Mouse (Mus musculus) liver, embryonic 16.5 days (tissue): Measurements from ENCODE around the gene Cyp27b1. TPM values are rescaled to one million over a fixed set of nuclear protein-coding genes. Genes with fewer than 3 reads are reported as not detected.

Experiments used
- ATAC-seq: fragments of 200-750 bp; cut with Nextera tagmentation; 2 replicates; pipeline ENCODE4 v1.8.0; 2017; ENCODE audit warnings: low read depth, mild to moderate bottlenecking, moderate number of reproducible peaks, moderate library complexity
- H3K27ac ChIP-seq: fragments of 300-500 bp; sonication (generic); 2 replicates; pipeline ENCODE4 v1.5.1; 2014; ENCODE audit warnings: mild to moderate bottlenecking, low read length
- H3K27me3 ChIP-seq: fragments of 300-500 bp; sonication (generic); 2 replicates; pipeline ENCODE4 v1.6.1; 2014; ENCODE audit warnings: low read depth, low read length, mixed read lengths; ENCODE audit not compliant: control insufficient read depth, insufficient read depth
- H3K36me3 ChIP-seq: fragments of 300-500 bp; sonication (generic); 2 replicates; pipeline ENCODE4 v1.6.1; 2014; ENCODE audit warnings: mild to moderate bottlenecking; ENCODE audit not compliant: control insufficient read depth, insufficient read depth
- H3K4me1 ChIP-seq: fragments of 300-500 bp; sonication (generic); 2 replicates; pipeline ENCODE4 v1.6.1; 2014; ENCODE audit warnings: low read depth, low read length, mixed read lengths; ENCODE audit not compliant: control insufficient read depth
- H3K4me2 ChIP-seq: fragments of 300-500 bp; sonication (generic); 2 replicates; pipeline ENCODE4 v1.6.1; 2014; ENCODE audit warnings: low read depth, low read length, mixed read lengths
- H3K4me3 ChIP-seq: fragments of 300-500 bp; sonication (generic); 2 replicates; pipeline ENCODE4 v1.5.1; 2014; ENCODE audit warnings: low read depth, mild to moderate bottlenecking, low read length
- H3K9ac ChIP-seq: fragments of 300-500 bp; sonication (generic); 2 replicates; pipeline ENCODE4 v1.6.1; 2014; ENCODE audit warnings: low read depth, low read length
- H3K9me3 ChIP-seq: fragments of 300-500 bp; sonication (generic); replicated peaks from 2 replicates; pipeline ENCODE4 v1.6.1; 2016; ENCODE audit warnings: low read length; ENCODE audit not compliant: control insufficient read depth
- WGBS: fragments of 180-500 bp; shearing (Covaris S2); extraction: QIAGEN DNeasy Blood & Tissue Kit; methylation state at CpG from one replicate; pipeline ENCODE4 v1.1.7; 2014; ENCODE audit not compliant: insufficient replicate concordance; 5-methylcytosine and 5-hydroxymethylcytosine counted together
- polyA plus RNA-seq: library from polyadenylated mRNA; unstranded; fragments of >200 nt; fragmentation: Nextera tagmentation; extraction: Ambion mirVana; gene quantifications from 2 replicates; pipeline ENCODE4 v1.2.1, GENCODE M21; 2015

Cyp27b1 gene
- polyA plus RNA-seq, 1 experiment from 2014 or later, result 0.04 TPM

- Histone ChIP-seq H3K36me3 (no peaks in the 10 kb centered on the region), H3K4me2 (no peak overlapping the region), H3K4me1 (no peaks in the 10 kb centered on the region), H3K9me3 (no peaks in the 10 kb centered on the region), H3K27ac (no peak overlapping the region), H3K9ac (no peak overlapping the region), H3K27me3 (no peaks in the 10 kb centered on the region), H3K4me3 (no peak overlapping the region)
- 73% methylated on average over 16 of the region's 16 CpGs for WGBS
- ATAC-seq, result no peak
Observed at GRCm38 (mm10) chr10:127018422-127018821, 29.6 kb upstream of the Cyp27b1 start.

- WGBS, result 5% methylated on average over 56 of the region's 56 CpGs
- Histone ChIP-seq H3K27ac (peak within 1 kb of the TSS; percentile 46; the same call in 1 of the 2 replicates), H3K9ac (peak within 1 kb of the TSS; percentile 86), H3K4me2 (peak within 1 kb of the TSS; percentile 97), H3K9me3 (no peaks in the 10 kb centered on the region), H3K27me3 (no peaks in the 10 kb centered on the region), H3K36me3 (peaks cover 14% of the 10 kb centered on the region), H3K4me1 (peaks cover 6% of the 10 kb centered on the region; the same call in 1 of the 2 replicates), H3K4me3 (peak within 1 kb of the TSS; percentile 89)
- ATAC-seq, result peak; percentile 89
Observed at GRCm38 (mm10) chr10:127030336-127031296, 17.4 kb upstream of the Cyp27b1 start, which contains the start of gene Tsfm. TSS of gene Tsfm (minus strand) at chr10:127030840.

GRCm38 (mm10) chr10:127033301-127033741, 14.7 kb upstream of the Cyp27b1 start:
- no peak overlapping the region for H3K9ac ChIP-seq
- WGBS, result 57% methylated on average over 8 of the region's 8 CpGs
- no peak overlapping the region for H3K4me3 ChIP-seq
- ATAC-seq, result no peak
- H3K36me3 ChIP-seq, result no peaks in the 10 kb centered on the region
- no peaks in the 10 kb centered on the region for H3K9me3 ChIP-seq
- H3K27ac ChIP-seq, result no peak overlapping the region
- H3K27me3 ChIP-seq, result no peaks in the 10 kb centered on the region; the same call in 1 of the 2 replicates
- no peak overlapping the region for H3K4me2 ChIP-seq
- H3K4me1 ChIP-seq, result peaks cover 6% of the 10 kb centered on the region; the same call in 1 of the 2 replicates

DNA sequence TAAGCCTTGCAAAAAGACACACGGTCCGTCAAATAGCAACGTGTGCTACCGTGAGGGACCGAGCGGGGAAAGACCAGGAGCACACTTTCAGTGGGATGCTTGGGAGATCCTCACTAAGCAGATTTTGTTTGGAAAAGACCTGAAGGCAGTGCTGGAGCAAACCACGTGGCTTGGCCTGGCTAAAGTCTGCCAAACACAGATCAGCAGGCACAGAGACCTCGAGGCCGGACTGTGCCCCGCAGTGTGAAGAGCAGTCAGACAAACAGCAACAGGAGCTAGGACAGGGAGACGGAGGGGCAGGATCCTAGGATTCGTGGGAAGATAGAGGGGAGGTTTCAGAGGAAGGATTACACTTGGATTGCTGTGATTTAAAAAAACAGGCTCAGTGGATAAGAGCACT, 11.8 kb upstream of the Cyp27b1 start:
- Histone ChIP-seq H3K27me3 (peaks cover 25% of the 10 kb centered on the region), H3K4me3 (no peak overlapping the region), H3K36me3 (no peaks in the 10 kb centered on the region), H3K4me2 (no peak overlapping the region), H3K9ac (no peak overlapping the region), H3K27ac (no peak overlapping the region), H3K4me1 (peaks cover 5% of the 10 kb centered on the region), H3K9me3 (no peaks in the 10 kb centered on the region)
- WGBS, result 71% methylated on average over 12 of the region's 12 CpGs
- ATAC-seq, result peak; percentile 48; the same call in 1 of the 2 replicates

DNA sequence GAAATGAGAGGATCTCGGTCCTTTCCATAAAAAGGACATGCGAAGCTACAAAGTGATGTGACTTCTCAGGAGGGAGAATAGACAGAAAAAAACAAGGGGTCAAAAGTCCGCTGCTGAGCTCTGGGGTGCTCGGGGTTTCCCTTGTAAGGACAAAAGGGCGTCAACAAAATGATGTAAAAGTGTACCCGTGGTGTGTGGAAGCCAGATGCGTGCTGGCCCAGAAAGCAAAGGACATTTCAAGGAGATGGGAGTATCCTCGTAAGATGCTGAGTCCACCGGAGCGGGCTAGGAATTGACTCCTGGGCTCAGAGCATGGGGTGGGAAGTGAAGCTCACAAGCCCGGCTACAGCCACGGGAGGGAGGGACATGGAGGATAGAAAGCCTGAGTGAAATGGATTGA, 10.4 kb upstream of the Cyp27b1 start:
- Histone ChIP-seq H3K9ac (no peak overlapping the region), H3K9me3 (no peaks in the 10 kb centered on the region), H3K27ac (no peak overlapping the region), H3K4me3 (no peak overlapping the region), H3K4me2 (no peak overlapping the region), H3K36me3 (no peaks in the 10 kb centered on the region), H3K27me3 (peaks cover 28% of the 10 kb centered on the region), H3K4me1 (peaks cover 13% of the 10 kb centered on the region)
- no peak for ATAC-seq
- 65% methylated on average over 12 of the region's 12 CpGs for WGBS

- Histone ChIP-seq H3K4me3 (peak overlapping the region; percentile 81), H3K27ac (no peak overlapping the region), H3K9ac (peak overlapping the region; percentile 63), H3K27me3 (peaks cover 28% of the 10 kb centered on the region), H3K9me3 (no peaks in the 10 kb centered on the region), H3K4me2 (peak overlapping the region; percentile 93), H3K36me3 (no peaks in the 10 kb centered on the region), H3K4me1 (peaks cover 17% of the 10 kb centered on the region)
- WGBS, result 1% methylated on average over 20 of the region's 20 CpGs
- no peak for ATAC-seq
Observed at GRCm38 (mm10) chr10:127040569-127041214, 7.4 kb upstream of the Cyp27b1 start.

DNA sequence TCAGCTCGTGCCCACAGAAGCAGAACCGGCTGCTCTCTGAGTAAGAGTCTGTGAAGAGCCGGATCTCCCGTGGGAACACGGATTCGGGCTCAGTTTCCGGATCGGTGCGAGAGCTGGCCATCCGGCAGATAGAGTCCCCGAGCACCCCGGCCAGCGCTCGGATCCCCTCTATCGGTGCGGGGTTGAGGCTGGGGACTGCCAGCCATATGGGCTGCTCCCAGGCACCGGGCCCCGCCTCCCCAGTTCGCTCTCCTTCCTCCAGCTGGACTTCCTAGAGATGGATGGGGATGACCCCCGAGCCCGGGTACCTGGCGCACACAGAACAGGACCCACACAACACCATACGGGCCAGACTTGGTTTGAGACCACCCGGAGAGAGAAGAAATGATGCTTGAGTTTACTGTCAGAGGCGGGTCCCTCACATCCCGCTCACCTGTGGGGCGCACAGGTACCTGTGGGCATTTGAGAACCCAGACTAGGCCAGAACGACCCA, 6.7 kb upstream of the Cyp27b1 start, which contains the start of the genes Mettl1 and Eef1akmt3:
Gene Mettl1 (plus strand): TSS at position 141 of the 493 bp plus-strand sequence.
Gene Eef1akmt3 (minus strand): TSS at position 240 of the 493 bp plus-strand sequence.
- Histone ChIP-seq H3K27me3 (peaks cover 28% of the 10 kb centered on the region), H3K9ac (peak within 1 kb of the TSS; percentile 63), H3K27ac (peak within 1 kb of the TSS; percentile 46; the same call in 1 of the 2 replicates), H3K4me1 (peaks cover 17% of the 10 kb centered on the region), H3K4me2 (peak within 1 kb of the TSS; percentile 93), H3K36me3 (no peaks in the 10 kb centered on the region), H3K4me3 (peak within 1 kb of the TSS; percentile 81), H3K9me3 (no peaks in the 10 kb centered on the region)
- 1% methylated on average over 28 of the region's 28 CpGs for WGBS
- ATAC-seq, result peak; percentile 52

- H3K36me3 ChIP-seq, result no peaks in the 10 kb centered on the region
- no peaks in the 10 kb centered on the region for H3K9me3 ChIP-seq
- peak overlapping the region; percentile 93 for H3K4me2 ChIP-seq
- peaks cover 28% of the 10 kb centered on the region for H3K27me3 ChIP-seq
- H3K27ac ChIP-seq, result no peak overlapping the region
- H3K9ac ChIP-seq, result peak overlapping the region; percentile 63
- under 1% methylated on average over 44 of the region's 44 CpGs for WGBS
- peak; percentile 82 for ATAC-seq
- peak overlapping the region; percentile 81 for H3K4me3 ChIP-seq
- H3K4me1 ChIP-seq, result peaks cover 17% of the 10 kb centered on the region
Observed at GRCm38 (mm10) chr10:127041774-127042338, 6.2 kb upstream of the Cyp27b1 start.
